Mouse (Mus musculus): ENCODE results near the gene Ube3b.

The Ube3b gene

GRCm38 (mm10) chr5:114380209-114381012 is at the start of gene Ube3b, which contains the start of gene Kctd10:
Gene Ube3b (plus strand): TSS chr5:114380607.
Gene Kctd10 (minus strand): TSS chr5:114380508.
- peak; percentile 85 for DNase-seq (ENCODE audit: low spot score in 2 of 2)

- DNase-seq (ENCODE audit: low spot score in 2 of 2), result no peak
These were observed 37.4 kb upstream of the Ube3b start for GRCm38 (mm10) chr5:114342996-114343395.

- no peak for DNase-seq (ENCODE audit: low spot score in 2 of 2)
These were observed 36.8 kb upstream of the Ube3b start for GRCm38 (mm10) chr5:114343612-114344011.

- peak in 1 of 2 experiments; percentile 21 for DNase-seq (ENCODE audit: low spot score in 2 of 2)
These were observed 34.9 kb upstream of the Ube3b start for GRCm38 (mm10) chr5:114345538-114345937.

GRCm38 (mm10) chr5:114347005-114347404 is 33.4 kb upstream of the Ube3b start:
- no peak for DNase-seq (ENCODE audit: low spot score in 2 of 2)

GRCm38 (mm10) chr5:114351490-114351889 is 28.9 kb upstream of the Ube3b start:
- DNase-seq (ENCODE audit: low spot score in 2 of 2), result no peak

- peak; percentile 49 to 63 for DNase-seq (ENCODE audit: low spot score in 2 of 2)
These were observed 24.0 kb upstream of the Ube3b start for GRCm38 (mm10) chr5:114356250-114356935.

GRCm38 (mm10) chr5:114356936-114357751 is 23.3 kb upstream of the Ube3b start:
- DNase-seq (ENCODE audit: low spot score in 2 of 2), result no peak

GRCm38 (mm10) chr5:114358833-114359232 is 21.6 kb upstream of the Ube3b start:
- no peak for DNase-seq (ENCODE audit: low spot score in 2 of 2)

- DNase-seq (ENCODE audit: low spot score in 2 of 2), result no peak
These were observed 20.8 kb upstream of the Ube3b start for GRCm38 (mm10) chr5:114359586-114359985.

GRCm38 (mm10) chr5:114360968-114361367 is 19.4 kb upstream of the Ube3b start:
- no peak for DNase-seq (ENCODE audit: low spot score in 2 of 2)

- DNase-seq (ENCODE audit: low spot score in 2 of 2), result no peak
These were observed 15.2 kb upstream of the Ube3b start for GRCm38 (mm10) chr5:114365043-114365752.

- DNase-seq (ENCODE audit: low spot score in 2 of 2), result no peak
These were observed 12.3 kb upstream of the Ube3b start for GRCm38 (mm10) chr5:114368121-114368520.

GRCm38 (mm10) chr5:114368803-114369496 is 11.5 kb upstream of the Ube3b start:
- no peak for DNase-seq (ENCODE audit: low spot score in 2 of 2)

- no peak for DNase-seq (ENCODE audit: low spot score in 2 of 2)
These were observed 10.5 kb upstream of the Ube3b start for GRCm38 (mm10) chr5:114369921-114370320.

GRCm38 (mm10) chr5:114370371-114370776 is 10.0 kb upstream of the Ube3b start:
- DNase-seq (ENCODE audit: low spot score in 2 of 2), result no peak

- DNase-seq (ENCODE audit: low spot score in 2 of 2), result no peak
These were observed 9.1 kb upstream of the Ube3b start for GRCm38 (mm10) chr5:114371331-114371730.

- no peak for DNase-seq (ENCODE audit: low spot score in 2 of 2)
These were observed 8.5 kb upstream of the Ube3b start for GRCm38 (mm10) chr5:114371731-114372473.

GRCm38 (mm10) chr5:114372565-114372964 is 7.8 kb upstream of the Ube3b start:
- DNase-seq (ENCODE audit: low spot score in 2 of 2), result no peak

- no peak for DNase-seq (ENCODE audit: low spot score in 2 of 2)
These were observed 7.2 kb upstream of the Ube3b start for GRCm38 (mm10) chr5:114373174-114373573.

Measured in natural killer cell, adult 2 months (primary cell).